Mouse (Mus musculus): Measurements from ENCODE around the gene Gcg. TPM values are rescaled to one million over a fixed set of nuclear protein-coding genes. Genes with fewer than 3 reads are reported as not detected.

Gcg gene
- polyA plus RNA-seq, 1 experiment from 2014 or later = not detected

- Histone ChIP-seq H3K4me3 (ENCODE audit: low read length) (no peak overlapping the region), H3K27ac (ENCODE audit: low read length) (no peak overlapping the region), H3K27me3 (ENCODE audit: insufficient read depth, low read length) (no peaks in the 10 kb centered on the region), H3K4me2 (replicated peaks; ENCODE audit: low read depth, low read length) (peak overlapping the region; percentile 29; the same call in 1 of the 2 replicates), H3K9me3 (ENCODE audit: low read length) (no peaks in the 10 kb centered on the region), H3K4me1 (ENCODE audit: insufficient read depth, low read length) (no peaks in the 10 kb centered on the region), H3K9ac (replicated peaks; ENCODE audit: low read length) (no peak overlapping the region), H3K36me3 (ENCODE audit: insufficient read depth, low read length) (no peaks in the 10 kb centered on the region)
- 71% methylated on average over 13 of the region's 13 CpGs for WGBS
- ATAC-seq (ENCODE audit: low FRiP score, low TSS enrichment) = peak; percentile 75
These were observed 42.5 kb downstream of the Gcg start for GRCm38 (mm10) chr2:62440802-62441544.

GRCm38 (mm10) chr2:62440083-62440482 lies 43.4 kb downstream of the Gcg start:
- no peak for ATAC-seq (ENCODE audit: low FRiP score, low TSS enrichment)
- 85% methylated on average over 4 of the region's 4 CpGs for whole genome bisulfite sequencing
- Histone ChIP-seq H3K36me3 (ENCODE audit: insufficient read depth, low read length) (no peaks in the 10 kb centered on the region), H3K9me3 (ENCODE audit: low read length) (no peaks in the 10 kb centered on the region), H3K27ac (ENCODE audit: low read length) (no peak overlapping the region), H3K27me3 (ENCODE audit: insufficient read depth, low read length) (no peaks in the 10 kb centered on the region), H3K4me2 (replicated peaks; ENCODE audit: low read depth, low read length) (no peak overlapping the region), H3K4me3 (ENCODE audit: low read length) (no peak overlapping the region), H3K4me1 (ENCODE audit: insufficient read depth, low read length) (no peaks in the 10 kb centered on the region), H3K9ac (replicated peaks; ENCODE audit: low read length) (no peak overlapping the region)

GRCm38 (mm10) chr2:62431245-62431795 lies 52.1 kb downstream of the Gcg start:
- ATAC-seq (ENCODE audit: low FRiP score, low TSS enrichment) = no peak
- H3K27ac ChIP-seq (ENCODE audit: low read length) = no peak overlapping the region
- H3K36me3 ChIP-seq (ENCODE audit: insufficient read depth, low read length) = no peaks in the 10 kb centered on the region
- no peaks in the 10 kb centered on the region for H3K27me3 ChIP-seq (ENCODE audit: insufficient read depth, low read length)
- no peak overlapping the region for H3K9ac ChIP-seq (replicated peaks; ENCODE audit: low read length)
- H3K4me3 ChIP-seq (ENCODE audit: low read length) = no peak overlapping the region
- no peaks in the 10 kb centered on the region for H3K4me1 ChIP-seq (ENCODE audit: insufficient read depth, low read length)
- no peak overlapping the region for H3K4me2 ChIP-seq (replicated peaks; ENCODE audit: low read depth, low read length)
- H3K9me3 ChIP-seq (ENCODE audit: low read length) = no peaks in the 10 kb centered on the region
- 82% methylated on average over 8 of the region's 8 CpGs for WGBS

- WGBS = 91% methylated on average over 3 of the region's 3 CpGs
These were observed 57.5 kb downstream of the Gcg start for GRCm38 (mm10) chr2:62425941-62426340.

More at GRCm38 (mm10) chr2:62425941-62426340, 57.5 kb downstream of the Gcg start:
- H3K4me3 ChIP-seq (ENCODE audit: low read length) = no peak overlapping the region
- H3K27me3 ChIP-seq (ENCODE audit: insufficient read depth, low read length) = no peaks in the 10 kb centered on the region
- no peaks in the 10 kb centered on the region for H3K4me1 ChIP-seq (ENCODE audit: insufficient read depth, low read length)
- no peaks in the 10 kb centered on the region for H3K9me3 ChIP-seq (ENCODE audit: low read length)
- no peak overlapping the region for H3K4me2 ChIP-seq (replicated peaks; ENCODE audit: low read depth, low read length)
- H3K27ac ChIP-seq (ENCODE audit: low read length) = no peak overlapping the region
- H3K36me3 ChIP-seq (ENCODE audit: insufficient read depth, low read length) = no peaks in the 10 kb centered on the region
- no peak for ATAC-seq (ENCODE audit: low FRiP score, low TSS enrichment)
- no peak overlapping the region for H3K9ac ChIP-seq (replicated peaks; ENCODE audit: low read length)

Other genes starting within 250 kb of the Gcg start
- gene Dpp4, start 71.4 kb downstream of the Gcg start, polyA plus RNA-seq (2015; fragmentation: Nextera tagmentation; extraction: Ambion mirVana) = 118 and 125 TPM in 2 replicates
- gene Fap, start 90.4 kb upstream of the Gcg start, polyA plus RNA-seq (2015; fragmentation: Nextera tagmentation; extraction: Ambion mirVana) = 4.4 and 4.7 TPM in 2 replicates
- 2.4 and 3.6 TPM in 2 replicates for gene Ifih1, start 162.6 kb upstream of the Gcg start, polyA plus RNA-seq (2015; fragmentation: Nextera tagmentation; extraction: Ambion mirVana)
- 18.8 and 19.5 TPM in 2 replicates for gene Gca, start 180.6 kb upstream of the Gcg start, polyA plus RNA-seq (2015; fragmentation: Nextera tagmentation; extraction: Ambion mirVana)

Measured in kidney, embryonic 16.5 days (tissue).